Comparison of ENCODE assay signal across 8 mouse cellular contexts in the genomic region with DNA sequence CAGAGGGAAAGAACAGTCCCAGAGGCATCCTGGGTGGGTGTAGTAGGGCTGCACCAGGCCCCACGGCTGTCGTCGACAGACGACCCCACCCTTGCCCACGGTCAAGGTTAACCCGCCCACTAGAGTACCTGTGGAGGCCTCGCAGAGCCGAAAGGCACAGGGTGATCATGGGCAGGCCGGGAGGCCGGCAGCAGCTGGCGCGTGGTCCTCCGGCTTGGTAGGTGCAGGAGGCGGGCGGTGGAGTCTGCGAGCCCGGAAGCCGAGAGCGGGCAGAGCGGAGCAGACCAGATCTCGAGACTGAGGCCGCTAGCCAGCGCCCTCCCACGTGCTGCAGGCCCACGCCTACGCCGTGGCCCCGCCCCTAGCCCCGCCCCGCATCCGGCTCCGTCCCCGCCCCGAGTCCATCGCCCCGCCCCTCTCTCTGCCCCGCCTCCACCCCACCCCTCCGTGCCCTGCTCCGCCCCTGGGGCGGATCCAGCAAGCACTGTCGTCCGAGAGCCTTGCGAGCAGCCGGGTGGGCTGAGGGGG. TPM values are rescaled to one million over a fixed set of nuclear protein-coding genes. Genes with fewer than 3 reads are reported as not detected.
DNase-seq lines count a peak whose midpoint lies in the region; ATAC-seq lines count a peak whose summit lies in the region.

Gene Nln (minus strand): TSS at position 327 of the 528 bp plus-strand sequence.
Gene Sgtb (plus strand): TSS at position 454 of the 528 bp plus-strand sequence.

- 5% methylated on average over 13 of the region's 44 CpGs for WGBS in hindbrain, embryonic 11.5 days
- under 1% methylated on average over 35 of the region's 44 CpGs for WGBS in lung, embryonic 16.5 days

- H3K9me3 ChIP-seq in hindbrain, embryonic 11.5 days (ENCODE audit: control insufficient read depth, low read length): no peaks in the 10 kb centered on the region
- no peaks in the 10 kb centered on the region; the same call in 1 of the 2 replicates for H3K9me3 ChIP-seq in lung, embryonic 16.5 days (ENCODE audit: control insufficient read depth, low read length)

- H3K9ac ChIP-seq in hindbrain, embryonic 11.5 days (ENCODE audit: low read depth, low read length): peak within 1 kb of the TSS; percentile 78
- peak within 1 kb of the TSS; percentile 80 for H3K9ac ChIP-seq in lung, embryonic 16.5 days (ENCODE audit: low read length)

- peak within 1 kb of the TSS; percentile 93 for H3K4me2 ChIP-seq in hindbrain, embryonic 11.5 days (replicated peaks; ENCODE audit: low read depth, low read length)
- H3K4me2 ChIP-seq in lung, embryonic 16.5 days (ENCODE audit: low read depth, low read length): peak within 1 kb of the TSS; percentile 100

- H3K36me3 ChIP-seq in hindbrain, embryonic 11.5 days (ENCODE audit: control insufficient read depth, insufficient read depth, low read length): no peaks in the 10 kb centered on the region
- no peaks in the 10 kb centered on the region for H3K36me3 ChIP-seq in lung, embryonic 16.5 days (ENCODE audit: control insufficient read depth, insufficient read depth, low read length)

- 0 out of 2 replicates have a peak, but pooled peaks cover 2% of the 10 kb centered on the region for H3K4me1 ChIP-seq in hindbrain, embryonic 11.5 days (replicated peaks; ENCODE audit: control insufficient read depth, insufficient read depth, low read length)
- 0 out of 2 replicates have a peak, but pooled peaks cover 12% of the 10 kb centered on the region for H3K4me1 ChIP-seq in lung, embryonic 16.5 days (replicated peaks; ENCODE audit: control insufficient read depth, insufficient read depth, low read length)

- peak within 1 kb of the TSS; percentile 65; the same call in 1 of the 2 replicates for H3K27ac ChIP-seq in hindbrain, embryonic 11.5 days (ENCODE audit: low read depth, low read length)
- H3K27ac ChIP-seq in lung, embryonic 16.5 days (ENCODE audit: low read length): peak within 1 kb of the TSS; percentile 58

- peak; percentile 97 for ATAC-seq in hindbrain, embryonic 11.5 days (ENCODE audit: low FRiP score)
- ATAC-seq in lung, embryonic 16.5 days (ENCODE audit: low read depth): peak; percentile 98

- peak within 1 kb of the TSS; percentile 78 for H3K4me3 ChIP-seq in hindbrain, embryonic 11.5 days (ENCODE audit: low read depth, low read length)
- H3K4me3 ChIP-seq in lung, embryonic 16.5 days (ENCODE audit: low read length): peak within 1 kb of the TSS; percentile 93

- peak; percentile 94 for DNase-seq in NIH3T3 (ENCODE audit: low read depth)
- peak; percentile 87 for DNase-seq in cerebellum, adult 9-11 months
- DNase-seq in frontal cortex, adult 2 months (ENCODE audit: extremely low spot score in 1 of 2, low spot score in 1 of 2): peak; percentile 53 to 82
- DNase-seq in hindbrain, embryonic 11.5 days (ENCODE audit: low spot score): peak; percentile 91
- peak; percentile 88 for DNase-seq in layer of hippocampus, adult 9-11 months
- peak; percentile 58 for DNase-seq in ovary, postnatal 10 days (ENCODE audit: low spot score)
- peak; percentile 87 for DNase-seq in thymus, postnatal 0 days (ENCODE audit: low spot score)

- no peaks in the 10 kb centered on the region for H3K27me3 ChIP-seq in hindbrain, embryonic 11.5 days (ENCODE audit: control insufficient read depth, insufficient read depth, low read length)
- no peaks in the 10 kb centered on the region for H3K27me3 ChIP-seq in lung, embryonic 16.5 days (ENCODE audit: control insufficient read depth, insufficient read depth, low read depth, low read length)

RNA-seq across cellular contexts. Expression of gene Nln, which starts in this region (rescaled TPM):
- polyA plus RNA-seq in frontal cortex, adult 2 months (2012; rRNA removed): 14.6 and 19.0 TPM in 2 replicates
- 22.8 and 26.1 TPM in 2 replicates for polyA plus RNA-seq in hindbrain, embryonic 11.5 days (2014; fragmentation: Nextera tagmentation; extraction: Ambion mirVana)
- polyA plus RNA-seq in lung, embryonic 16.5 days (2015; fragmentation: Nextera tagmentation; extraction: Ambion mirVana): 18.1 and 22.1 TPM in 2 replicates
- polyA plus RNA-seq in thymus, postnatal 0 days (2015; fragmentation: Nextera tagmentation; extraction: Ambion mirVana): 7.3 and 7.9 TPM in 2 replicates

RNA-seq across cellular contexts. Expression of gene Sgtb, which starts in this region (rescaled TPM):
- polyA plus RNA-seq in frontal cortex, adult 2 months (2012; rRNA removed): 67.1 and 69.9 TPM in 2 replicates
- polyA plus RNA-seq in hindbrain, embryonic 11.5 days (2014; fragmentation: Nextera tagmentation; extraction: Ambion mirVana): 27.6 and 27.9 TPM in 2 replicates
- 5.7 and 6.3 TPM in 2 replicates for polyA plus RNA-seq in lung, embryonic 16.5 days (2015; fragmentation: Nextera tagmentation; extraction: Ambion mirVana)
- polyA plus RNA-seq in thymus, postnatal 0 days (2015; fragmentation: Nextera tagmentation; extraction: Ambion mirVana): 0.68 and 0.72 TPM in 2 replicates

Comparison
In these comparisons a context has a peak if more than half of its experiments do, and no peak if none do; other contexts are left out.
1. Peak in every context shown above with its lines: DNase-seq, ATAC-seq, H3K4me3 ChIP-seq and H3K27ac ChIP-seq.